Mouse (Mus musculus) lung, postnatal 0 days (tissue): ENCODE measurements around the gene Tnfrsf11a.

ENCODE experiments used
- CTCF ChIP-seq: IDR thresholded peaks from 2 replicates; pipeline ENCODE4 v1.5.1; 2016; ENCODE audit warnings: antibody characterized with exemption, mild to moderate bottlenecking
- EP300 ChIP-seq: IDR thresholded peaks from 2 replicates; pipeline ENCODE4 v1.6.1; 2016; ENCODE audit warnings: antibody characterized with exemption, mild to moderate bottlenecking, control low read depth

DNA sequence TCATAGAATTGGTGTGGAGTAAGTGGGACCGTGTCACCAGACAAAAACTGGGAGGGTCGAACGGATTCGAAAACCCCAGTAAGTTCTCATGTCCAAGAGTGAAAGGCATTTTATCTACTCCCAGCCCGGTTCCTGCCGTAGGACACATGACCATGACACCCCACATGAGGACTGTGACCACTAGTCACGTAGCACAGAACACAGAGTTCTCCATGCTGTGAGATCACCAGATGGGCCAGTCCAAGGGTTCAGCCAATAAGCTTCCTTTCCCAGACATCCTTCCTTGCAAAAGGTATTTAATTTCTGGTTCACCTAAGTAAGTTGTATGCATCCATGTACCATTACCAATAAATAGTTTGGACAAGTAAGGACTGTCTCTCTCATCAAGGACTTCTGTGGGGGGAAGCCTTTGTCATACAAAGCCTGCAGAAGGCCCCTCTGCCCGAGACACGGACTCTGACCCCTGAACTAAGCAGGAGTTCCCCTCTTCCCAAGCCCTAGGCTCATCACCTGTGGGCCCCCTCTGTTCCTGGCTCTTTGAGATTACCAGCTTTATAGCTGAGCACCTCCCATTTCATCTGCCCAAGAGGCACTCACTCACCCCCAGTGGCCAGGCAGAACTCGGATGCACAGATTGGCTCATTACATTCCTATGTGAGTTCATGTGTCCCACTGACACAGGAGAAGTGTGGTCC, 26.7 kb downstream of the Tnfrsf11a start:
- TF ChIP-seq CTCF (no peak), EP300 (no peak)
